Mouse (Mus musculus): ENCODE results near the gene Ttc41. TPM values are rescaled to one million over a fixed set of nuclear protein-coding genes. Genes with fewer than 3 reads are reported as not detected.

Ttc41 gene
- total RNA-seq, 2 experiments from 2014 or later, result 2.1 to 2.3 TPM

GRCm38 (mm10) chr10:86779816-86780500 is 74.3 kb downstream of the Ttc41 start:
- no peak for ATAC-seq (replicated peaks; ENCODE audit: low FRiP score, poor library complexity, severe bottlenecking)

- no peak for ATAC-seq (replicated peaks; ENCODE audit: low FRiP score, poor library complexity, severe bottlenecking)
Measured at GRCm38 (mm10) chr10:86781641-86782040, 76.0 kb downstream of the Ttc41 start.

GRCm38 (mm10) chr10:86782656-86783055 is 77.0 kb downstream of the Ttc41 start:
- ATAC-seq (replicated peaks; ENCODE audit: low FRiP score, poor library complexity, severe bottlenecking), result no peak

- ATAC-seq (replicated peaks; ENCODE audit: low FRiP score, poor library complexity, severe bottlenecking), result no peak
Measured at GRCm38 (mm10) chr10:86783561-86783960, 78.0 kb downstream of the Ttc41 start.

GRCm38 (mm10) chr10:86784126-86784675 is 78.6 kb downstream of the Ttc41 start:
- no peak for ATAC-seq (replicated peaks; ENCODE audit: low FRiP score, poor library complexity, severe bottlenecking)

GRCm38 (mm10) chr10:86785396-86785795 is 79.8 kb downstream of the Ttc41 start:
- no peak for ATAC-seq (replicated peaks; ENCODE audit: low FRiP score, poor library complexity, severe bottlenecking)

GRCm38 (mm10) chr10:86786083-86786482 is 80.5 kb downstream of the Ttc41 start:
- no peak for ATAC-seq (replicated peaks; ENCODE audit: low FRiP score, poor library complexity, severe bottlenecking)

GRCm38 (mm10) chr10:86788193-86788592 is 82.6 kb downstream of the Ttc41 start:
- no peak for ATAC-seq (replicated peaks; ENCODE audit: low FRiP score, poor library complexity, severe bottlenecking)

- no peak for ATAC-seq (replicated peaks; ENCODE audit: low FRiP score, poor library complexity, severe bottlenecking)
Measured at GRCm38 (mm10) chr10:86789146-86789672, 83.6 kb downstream of the Ttc41 start.

GRCm38 (mm10) chr10:86791507-86792184 is 86.0 kb downstream of the Ttc41 start:
- no peak for ATAC-seq (replicated peaks; ENCODE audit: low FRiP score, poor library complexity, severe bottlenecking)

- no peak for ATAC-seq (replicated peaks; ENCODE audit: low FRiP score, poor library complexity, severe bottlenecking)
Measured at GRCm38 (mm10) chr10:86793509-86793951, 87.9 kb downstream of the Ttc41 start.

GRCm38 (mm10) chr10:86794196-86794595 is 88.6 kb downstream of the Ttc41 start:
- no peak for ATAC-seq (replicated peaks; ENCODE audit: low FRiP score, poor library complexity, severe bottlenecking)

- ATAC-seq (replicated peaks; ENCODE audit: low FRiP score, poor library complexity, severe bottlenecking), result no peak
Measured at GRCm38 (mm10) chr10:86794794-86795535, 89.4 kb downstream of the Ttc41 start.

- ATAC-seq (replicated peaks; ENCODE audit: low FRiP score, poor library complexity, severe bottlenecking), result no peak
Measured at GRCm38 (mm10) chr10:86796073-86796741, 90.6 kb downstream of the Ttc41 start.

GRCm38 (mm10) chr10:86807362-86807761 is 101.8 kb downstream of the Ttc41 start:
- ATAC-seq (replicated peaks; ENCODE audit: low FRiP score, poor library complexity, severe bottlenecking), result no peak

- no peak for ATAC-seq (replicated peaks; ENCODE audit: low FRiP score, poor library complexity, severe bottlenecking)
Measured at GRCm38 (mm10) chr10:86808013-86808758, 102.6 kb downstream of the Ttc41 start.

GRCm38 (mm10) chr10:86810000-86810399 is 104.4 kb downstream of the Ttc41 start:
- no peak for ATAC-seq (replicated peaks; ENCODE audit: low FRiP score, poor library complexity, severe bottlenecking)

- no peak for ATAC-seq (replicated peaks; ENCODE audit: low FRiP score, poor library complexity, severe bottlenecking)
Measured at GRCm38 (mm10) chr10:86810612-86811011, 105.0 kb downstream of the Ttc41 start.
